Mouse (Mus musculus) thymus, postnatal 10 days (tissue): ENCODE results near the gene Lmntd1.

ENCODE experiments used
- DNase-seq, 2 experiments: peaks; one replicate each; pipeline ENCODE4 v3.0.0; 2021; ENCODE audit warnings: low spot score in 2 of 2

Lmntd1 gene

DNA sequence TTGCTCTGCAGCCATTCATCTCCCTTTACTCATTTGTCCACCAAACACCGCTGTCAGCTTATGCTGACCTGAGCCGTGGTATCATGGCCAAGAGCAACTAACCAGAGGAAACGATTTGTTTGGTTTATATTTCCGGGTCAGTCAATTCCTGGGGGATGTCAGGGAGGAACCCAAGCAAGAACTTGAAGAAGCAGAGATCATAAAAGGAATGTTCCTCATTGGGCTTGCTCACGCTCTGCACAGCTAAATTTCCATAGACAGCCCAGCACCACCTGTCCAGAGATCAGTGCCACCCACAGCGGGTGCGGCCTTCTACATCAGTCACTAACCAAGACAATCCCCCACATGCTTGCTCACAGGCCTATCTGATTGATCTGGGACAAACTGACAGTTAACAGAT, at the start of gene Lmntd1:
TSS of gene Lmntd1 (minus strand) at position 101 of the 400 bp plus-strand sequence.
- DNase-seq: no peak

GRCm38 (mm10) chr6:145660943-145661342, 46.8 kb upstream of the Lmntd1 start:
- DNase-seq: no peak

GRCm38 (mm10) chr6:145659116-145659515, 45.0 kb upstream of the Lmntd1 start:
- no peak for DNase-seq

GRCm38 (mm10) chr6:145656740-145657591, 42.8 kb upstream of the Lmntd1 start:
- no peak for DNase-seq

- DNase-seq: no peak
Measured at GRCm38 (mm10) chr6:145655678-145656077, 41.6 kb upstream of the Lmntd1 start.

DNA sequence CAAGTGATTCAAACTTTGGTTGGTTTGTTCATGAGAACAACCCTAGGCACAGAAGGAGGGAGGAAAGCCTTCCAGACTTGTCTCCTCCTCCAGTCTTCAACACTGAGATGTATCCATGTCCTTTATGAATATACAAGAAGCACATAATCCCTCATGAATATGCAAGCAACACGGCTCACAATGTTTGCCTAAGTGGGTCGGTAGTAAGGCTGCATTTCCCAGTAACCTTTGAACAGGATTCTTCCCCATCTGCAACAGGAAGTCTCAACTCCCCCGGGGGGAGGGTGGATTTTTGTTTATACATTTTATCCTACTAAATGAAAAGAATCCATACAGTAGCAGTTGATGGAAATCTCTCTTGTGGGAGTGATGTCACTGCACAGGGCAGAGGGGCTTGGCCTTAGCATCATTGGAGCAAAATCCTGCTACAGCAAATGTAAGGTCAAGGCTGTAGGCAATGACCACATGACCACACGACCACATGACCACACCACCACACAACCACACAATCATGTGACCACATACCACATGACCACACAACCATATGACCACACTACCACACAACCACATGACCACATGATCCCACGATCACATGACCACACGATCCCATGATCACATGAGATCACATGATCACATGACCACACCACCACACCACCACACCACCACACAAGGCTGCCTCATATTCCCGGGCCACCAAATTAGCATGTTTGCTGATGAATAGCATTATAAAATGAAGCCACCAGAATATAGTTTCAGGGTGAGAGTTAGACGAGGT, 40.1 kb upstream of the Lmntd1 start:
- no peak for DNase-seq

- DNase-seq: no peak
Measured at GRCm38 (mm10) chr6:145653626-145654025, 39.5 kb upstream of the Lmntd1 start.

DNA sequence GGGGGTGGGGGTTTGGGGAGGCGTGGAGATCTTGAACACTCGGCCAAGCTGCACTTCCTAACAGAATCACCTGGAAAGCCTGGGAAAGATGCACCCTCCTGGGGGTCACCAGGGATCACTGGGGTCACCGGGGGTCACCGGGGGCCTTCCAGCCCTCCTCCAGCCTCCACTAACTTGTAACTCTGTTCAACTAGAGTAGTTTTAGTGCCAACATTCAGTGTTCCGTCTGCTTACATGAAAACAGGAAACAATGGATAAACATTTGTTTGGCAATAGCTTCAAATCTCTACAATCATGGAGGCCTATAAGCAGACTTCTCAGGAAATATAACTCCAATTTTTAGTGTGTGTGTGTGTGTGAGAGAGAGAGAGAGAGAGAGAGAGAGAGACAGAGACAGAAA, 38.9 kb upstream of the Lmntd1 start:
- DNase-seq: no peak

GRCm38 (mm10) chr6:145651976-145652375, 37.9 kb upstream of the Lmntd1 start:
- no peak for DNase-seq

- no peak for DNase-seq
Measured at GRCm38 (mm10) chr6:145640971-145641506, 26.9 kb upstream of the Lmntd1 start.

DNA sequence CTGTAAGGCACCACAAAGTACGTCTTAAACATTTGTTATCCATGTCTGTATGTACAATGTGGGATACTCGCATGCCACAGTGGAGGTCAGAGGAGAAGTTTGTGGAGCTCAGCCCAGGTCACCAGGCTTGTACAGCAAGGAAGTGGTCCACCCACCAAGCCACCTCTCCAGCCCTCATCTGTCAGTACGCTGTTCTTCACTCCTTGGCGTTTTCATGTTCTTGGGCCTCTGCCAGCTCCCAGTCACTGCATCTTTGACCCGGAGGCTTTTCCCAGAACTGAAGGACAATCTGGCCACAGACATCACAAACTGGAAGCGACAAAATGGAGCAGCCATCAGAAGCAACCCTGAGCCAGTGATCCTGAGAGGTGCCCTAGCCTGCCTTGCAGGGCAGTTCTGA, 24.1 kb upstream of the Lmntd1 start:
- DNase-seq: no peak

- DNase-seq: no peak
Measured at GRCm38 (mm10) chr6:145636682-145637081, 22.6 kb upstream of the Lmntd1 start.

GRCm38 (mm10) chr6:145634454-145634853, 20.3 kb upstream of the Lmntd1 start:
- DNase-seq: no peak

GRCm38 (mm10) chr6:145630269-145630668, 16.1 kb upstream of the Lmntd1 start:
- DNase-seq: no peak

- no peak for DNase-seq
Measured at GRCm38 (mm10) chr6:145623141-145623540, 9.0 kb upstream of the Lmntd1 start.

DNA sequence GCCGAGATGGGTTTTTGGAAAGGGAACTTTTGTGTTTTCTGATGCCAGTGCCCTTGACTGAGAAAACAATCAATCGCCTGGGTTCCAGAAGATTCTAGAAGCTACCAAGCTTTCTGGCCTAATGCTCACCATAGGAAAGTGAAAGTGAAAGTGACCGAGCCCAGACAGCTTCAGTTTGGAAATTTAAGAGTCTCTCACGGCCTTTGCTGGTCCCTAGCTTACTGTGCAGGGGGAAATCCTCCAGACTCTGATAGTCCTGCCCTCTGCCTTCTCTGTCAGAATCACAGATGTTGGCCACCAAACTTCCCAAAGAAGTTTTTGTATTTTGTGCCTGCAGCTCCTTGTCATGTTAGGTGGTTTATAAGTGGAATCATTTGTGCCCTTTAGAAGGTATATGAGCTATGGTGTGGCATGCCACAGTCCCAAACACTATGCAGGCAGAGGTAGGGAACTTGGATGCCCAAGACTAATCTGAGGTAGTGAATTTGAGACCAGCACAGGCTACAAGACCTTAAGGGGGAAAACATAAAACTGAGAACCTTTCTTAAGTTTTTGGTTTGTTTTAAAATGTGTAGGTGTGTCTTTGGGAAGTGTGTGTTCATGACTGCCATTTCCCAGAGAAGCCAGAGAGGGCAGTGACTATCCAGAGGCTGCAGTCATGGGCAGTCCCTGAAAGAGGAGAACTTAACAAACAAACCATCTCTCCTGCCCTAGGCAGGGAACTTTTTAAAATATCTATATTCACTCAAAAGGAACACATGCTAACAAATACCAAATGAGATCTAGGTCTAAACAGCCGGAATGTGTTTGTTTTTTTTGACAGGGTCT, 2.5 kb upstream of the Lmntd1 start:
- DNase-seq: no peak

DNA sequence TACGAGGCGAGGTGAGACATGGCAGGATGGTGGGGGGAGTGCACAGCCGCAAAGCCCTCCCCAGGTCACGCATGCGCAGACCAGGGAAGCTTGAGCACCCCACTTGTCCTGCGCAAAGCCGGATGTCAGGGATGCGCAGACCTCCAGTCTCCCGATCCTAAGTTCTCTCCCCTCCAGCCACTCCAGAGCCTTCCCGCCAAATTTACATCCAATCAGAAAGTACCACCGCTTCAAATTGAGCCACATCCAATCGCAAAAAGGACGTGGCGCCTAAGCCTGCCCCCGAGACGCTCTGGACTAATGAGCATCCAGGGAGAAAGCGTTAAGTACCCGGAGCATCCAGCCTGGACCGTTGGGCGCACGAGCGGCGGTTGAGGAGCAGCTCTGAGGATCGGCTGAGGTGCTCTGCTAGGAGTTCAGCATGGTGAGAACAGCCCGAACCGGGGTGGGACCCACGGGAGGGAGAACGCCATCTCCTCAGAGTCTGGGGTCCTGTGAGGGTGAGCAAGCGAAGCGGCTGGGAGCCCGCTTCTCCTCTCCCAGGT, 1.6 kb upstream of the Lmntd1 start, which contains the start of gene Tuba3b:
TSS of gene Tuba3b (plus strand) at position 92 of the 545 bp plus-strand sequence.
- DNase-seq: no peak

GRCm38 (mm10) chr6:145612611-145613010, 1.5 kb downstream of the Lmntd1 start:
- DNase-seq: no peak

DNA sequence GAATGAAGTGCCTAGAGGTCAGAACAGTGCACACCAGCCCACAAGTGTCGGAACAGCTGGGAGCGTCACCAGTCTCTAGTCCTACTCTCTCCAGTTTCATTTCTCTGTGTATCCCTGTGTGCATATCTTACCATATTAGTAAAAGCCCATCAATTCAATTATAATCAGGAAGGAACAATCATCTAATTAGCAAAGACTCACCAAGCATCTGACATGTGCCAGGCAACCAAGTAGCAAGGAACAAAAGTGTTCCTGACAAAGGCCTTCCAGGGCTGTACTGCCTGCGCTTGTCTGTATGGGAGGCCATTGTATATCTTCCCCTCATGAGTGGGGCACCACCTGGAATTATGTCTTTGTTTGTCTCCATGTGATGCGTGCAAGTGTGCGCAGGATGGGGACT, 3.2 kb downstream of the Lmntd1 start:
- no peak for DNase-seq

DNA sequence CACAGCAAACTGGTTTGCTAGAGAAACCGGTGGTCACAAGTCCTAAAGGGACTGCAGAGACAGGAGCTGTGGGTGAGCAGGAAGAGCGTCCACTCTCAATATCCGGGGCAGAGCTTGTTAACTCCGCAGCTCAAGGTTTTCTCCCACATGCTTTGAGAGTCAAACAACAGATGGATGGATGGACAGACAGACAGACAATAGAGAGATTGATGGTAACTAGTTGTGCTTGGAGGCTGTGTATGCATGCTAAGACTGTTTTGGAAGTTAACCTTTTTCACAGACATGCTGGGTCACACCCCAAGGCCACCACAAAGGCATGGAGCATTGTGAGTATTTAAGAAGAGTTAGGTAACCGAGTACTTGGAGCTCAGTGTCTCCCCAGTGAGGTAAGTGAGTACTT, 5.4 kb downstream of the Lmntd1 start:
- no peak for DNase-seq

DNA sequence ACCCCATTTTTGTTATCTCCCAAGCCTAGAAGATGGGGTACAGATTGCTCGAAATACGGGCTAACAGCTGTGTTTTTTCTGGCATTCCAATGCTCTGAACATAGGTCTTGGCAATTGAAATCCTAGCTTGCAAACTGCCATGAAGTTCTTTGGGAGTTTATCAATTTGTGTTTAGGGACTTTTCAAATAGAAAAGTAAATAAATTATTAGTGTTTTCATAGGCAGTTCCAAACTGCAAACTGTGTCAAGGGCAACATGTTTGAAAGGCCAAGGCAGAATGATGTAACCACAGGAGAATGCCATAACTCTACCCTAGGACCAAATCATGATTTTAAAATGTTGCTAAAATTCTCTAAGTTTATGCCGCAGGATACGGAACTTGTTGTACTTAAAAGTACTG, 6.4 kb downstream of the Lmntd1 start:
- no peak for DNase-seq
